Mouse (Mus musculus) kidney, adult 2 months (tissue): ENCODE measurements around the gene Pappa.

Experiments used
- CTCF ChIP-seq: fragments of 200-500 bp; conservative IDR thresholded peaks from 2 replicates; pipeline ENCODE4 v1.5.1; 2011; ENCODE audit warnings: low read depth, mild to moderate bottlenecking, control low read depth, low read length, moderate library complexity, mixed read lengths; ENCODE audit not compliant: insufficient read depth, insufficient read length
- POLR2A ChIP-seq: fragments of 200-500 bp; IDR thresholded peaks from one replicate; pipeline ENCODE4 v1.6.1; 2011; ENCODE audit warnings: low read depth, low read length, control low read depth

DNA sequence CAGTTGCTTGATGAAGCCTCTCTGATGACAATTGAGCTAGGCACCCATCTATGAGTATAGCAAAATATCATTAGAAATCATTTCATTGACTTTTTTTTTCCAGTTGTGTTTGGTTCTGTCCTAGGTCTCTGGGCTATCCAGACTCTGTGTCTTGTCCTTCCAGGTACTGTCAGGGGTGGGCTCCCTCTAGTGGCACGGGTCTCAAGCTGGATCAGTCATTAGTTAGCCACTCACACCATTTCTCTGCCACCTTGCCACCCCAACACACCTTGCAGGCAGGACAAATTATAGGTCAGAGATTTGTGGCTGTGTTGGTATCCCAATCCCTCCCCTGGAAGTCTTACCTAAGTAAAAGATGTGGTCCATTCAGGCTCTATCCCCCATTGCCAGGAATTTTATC is 31.8 kb upstream of the Pappa start:
- TF ChIP-seq CTCF (peak; percentile 50; the same call in 1 of the 2 replicates), POLR2A (no peak)
